Mouse (Mus musculus): ENCODE results near the gene Kcnt2. TPM values are rescaled to one million over a fixed set of nuclear protein-coding genes. Genes with fewer than 3 reads are reported as not detected.

Gene Kcnt2
- polyA plus RNA-seq, 1 experiment from 2014 or later = 0.63 TPM

DNA sequence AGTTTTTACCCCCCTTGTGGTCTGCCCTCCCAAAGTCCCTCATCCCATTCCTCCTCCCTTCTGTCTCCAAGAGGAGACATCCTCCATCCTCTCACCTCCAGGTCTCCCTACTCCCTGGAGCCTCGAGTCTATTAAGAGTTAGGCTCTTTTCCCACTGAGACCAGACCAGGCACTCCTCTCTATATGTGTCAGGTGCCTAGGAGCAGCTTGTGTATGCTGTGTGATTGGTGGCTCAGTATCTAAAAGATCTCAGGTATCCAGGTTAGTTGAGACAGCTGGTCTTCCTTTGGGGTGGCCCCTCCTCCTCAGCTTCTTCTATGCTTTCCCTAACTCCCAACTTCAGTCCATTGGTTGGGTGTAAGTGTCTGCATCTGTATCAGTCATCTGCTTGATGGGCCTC, 186.1 kb downstream of the Kcnt2 start:
- Histone ChIP-seq H3K4me2 (replicated peaks; ENCODE audit: low read depth) (no peak overlapping the region), H3K36me3 (ENCODE audit: control insufficient read depth, insufficient read depth) (no peaks in the 10 kb centered on the region), H3K9ac (ENCODE audit: low read depth, low read length) (no peak overlapping the region), H3K27ac (ENCODE audit: low read depth, low read length) (no peak overlapping the region), H3K27me3 (replicated peaks; ENCODE audit: control insufficient read depth, insufficient read depth, low read length) (no peaks in the 10 kb centered on the region), H3K4me3 (ENCODE audit: low read depth, low read length) (no peak overlapping the region), H3K4me1 (replicated peaks; ENCODE audit: control insufficient read depth, insufficient read depth, low read length) (no peaks in the 10 kb centered on the region), H3K9me3 (ENCODE audit: control insufficient read depth) (no peaks in the 10 kb centered on the region)
- ATAC-seq = no peak
- WGBS = 69% methylated on average over 1 of the region's 1 CpGs
- TF ChIP-seq CTCF (IDR thresholded peaks at IDR 0.05; ENCODE audit: low read depth) = no peak

GRCm38 (mm10) chr1:140434791-140435190, 188.8 kb downstream of the Kcnt2 start:
- WGBS = 84% methylated on average over 2 of the region's 2 CpGs
- no peak for TF ChIP-seq CTCF (IDR thresholded peaks at IDR 0.05; ENCODE audit: low read depth)

DNA sequence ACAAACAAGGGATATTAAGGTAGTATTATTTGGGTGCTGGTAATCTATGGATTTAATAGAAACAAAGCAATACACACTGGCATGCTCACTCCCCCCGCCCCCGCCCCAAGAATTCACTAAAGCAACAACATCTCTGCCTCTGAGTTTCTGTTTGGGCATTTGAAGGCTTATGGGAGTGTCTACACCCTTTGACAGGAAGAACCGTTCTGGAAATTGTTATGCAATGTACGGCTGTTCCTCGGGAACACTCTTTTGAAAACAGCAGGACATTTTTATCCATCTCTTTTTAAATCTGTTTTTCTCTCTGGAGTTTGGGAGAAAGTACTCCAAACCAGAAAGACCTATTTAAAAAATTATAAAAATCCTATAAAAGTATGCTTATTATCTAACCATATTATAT, 192.2 kb downstream of the Kcnt2 start:
- H3K4me1 ChIP-seq (replicated peaks; ENCODE audit: control insufficient read depth, insufficient read depth, low read length) = no peaks in the 10 kb centered on the region
- H3K4me3 ChIP-seq (ENCODE audit: low read depth, low read length) = no peak overlapping the region
- TF ChIP-seq CTCF (IDR thresholded peaks at IDR 0.05; ENCODE audit: low read depth) = no peak
- WGBS = 65% methylated on average over 5 of the region's 5 CpGs
- no peak for ATAC-seq
- no peaks in the 10 kb centered on the region for H3K27me3 ChIP-seq (replicated peaks; ENCODE audit: control insufficient read depth, insufficient read depth, low read length)
- H3K4me2 ChIP-seq (replicated peaks; ENCODE audit: low read depth) = no peak overlapping the region
- H3K9me3 ChIP-seq (ENCODE audit: control insufficient read depth) = no peaks in the 10 kb centered on the region
- no peak overlapping the region for H3K9ac ChIP-seq (ENCODE audit: low read depth, low read length)
- no peaks in the 10 kb centered on the region for H3K36me3 ChIP-seq (ENCODE audit: control insufficient read depth, insufficient read depth)
- no peak overlapping the region for H3K27ac ChIP-seq (ENCODE audit: low read depth, low read length)

More at GRCm38 (mm10) chr1:140434791-140435190, 188.8 kb downstream of the Kcnt2 start:
- no peaks in the 10 kb centered on the region for H3K27me3 ChIP-seq (replicated peaks; ENCODE audit: control insufficient read depth, insufficient read depth, low read length)
- H3K4me3 ChIP-seq (ENCODE audit: low read depth, low read length) = no peak overlapping the region
- H3K36me3 ChIP-seq (ENCODE audit: control insufficient read depth, insufficient read depth) = no peaks in the 10 kb centered on the region
- no peak for ATAC-seq
- H3K4me2 ChIP-seq (replicated peaks; ENCODE audit: low read depth) = no peak overlapping the region
- H3K9me3 ChIP-seq (ENCODE audit: control insufficient read depth) = no peaks in the 10 kb centered on the region
- no peaks in the 10 kb centered on the region for H3K4me1 ChIP-seq (replicated peaks; ENCODE audit: control insufficient read depth, insufficient read depth, low read length)
- no peak overlapping the region for H3K27ac ChIP-seq (ENCODE audit: low read depth, low read length)
- H3K9ac ChIP-seq (ENCODE audit: low read depth, low read length) = no peak overlapping the region

DNA sequence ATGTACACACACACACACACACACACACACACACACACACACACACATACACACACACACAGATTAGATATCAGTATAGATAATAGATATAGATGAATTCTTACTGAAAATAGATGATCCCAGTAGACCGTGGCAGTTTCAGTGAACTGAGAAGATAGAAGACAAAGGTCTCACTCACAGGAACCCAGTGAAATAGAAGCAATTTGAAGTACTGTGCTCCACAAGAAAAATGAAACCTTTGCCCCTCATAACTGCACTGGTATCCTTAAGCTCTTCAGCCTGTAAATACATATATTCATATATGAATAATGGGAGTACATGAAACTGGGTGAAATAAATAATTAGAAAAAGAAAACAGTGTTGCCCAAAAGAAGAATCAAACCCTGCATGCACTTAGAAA, 197.9 kb downstream of the Kcnt2 start:
- Histone ChIP-seq H3K4me3 (ENCODE audit: low read depth, low read length) (no peak overlapping the region), H3K4me2 (replicated peaks; ENCODE audit: low read depth) (no peak overlapping the region), H3K27ac (ENCODE audit: low read depth, low read length) (no peak overlapping the region), H3K9ac (ENCODE audit: low read depth, low read length) (no peak overlapping the region), H3K27me3 (replicated peaks; ENCODE audit: control insufficient read depth, insufficient read depth, low read length) (no peaks in the 10 kb centered on the region), H3K9me3 (ENCODE audit: control insufficient read depth) (no peaks in the 10 kb centered on the region), H3K4me1 (replicated peaks; ENCODE audit: control insufficient read depth, insufficient read depth, low read length) (no peaks in the 10 kb centered on the region), H3K36me3 (ENCODE audit: control insufficient read depth, insufficient read depth) (no peaks in the 10 kb centered on the region)
- TF ChIP-seq CTCF (IDR thresholded peaks at IDR 0.05; ENCODE audit: low read depth) = no peak
- no peak for ATAC-seq
- 32% methylated on average over 1 of the region's 1 CpGs for WGBS

GRCm38 (mm10) chr1:140444394-140444793, 198.4 kb downstream of the Kcnt2 start:
- Histone ChIP-seq H3K9me3 (ENCODE audit: control insufficient read depth) (no peaks in the 10 kb centered on the region), H3K4me3 (ENCODE audit: low read depth, low read length) (no peak overlapping the region), H3K9ac (ENCODE audit: low read depth, low read length) (no peak overlapping the region), H3K27ac (ENCODE audit: low read depth, low read length) (no peak overlapping the region), H3K4me1 (replicated peaks; ENCODE audit: control insufficient read depth, insufficient read depth, low read length) (no peaks in the 10 kb centered on the region), H3K4me2 (replicated peaks; ENCODE audit: low read depth) (no peak overlapping the region), H3K27me3 (replicated peaks; ENCODE audit: control insufficient read depth, insufficient read depth, low read length) (no peaks in the 10 kb centered on the region), H3K36me3 (ENCODE audit: control insufficient read depth, insufficient read depth) (no peaks in the 10 kb centered on the region)
- no peak for TF ChIP-seq CTCF (IDR thresholded peaks at IDR 0.05; ENCODE audit: low read depth)
- 43% methylated on average over 5 of the region's 5 CpGs for WGBS
- peak; percentile 43; the same call in 1 of the 2 replicates for ATAC-seq

DNA sequence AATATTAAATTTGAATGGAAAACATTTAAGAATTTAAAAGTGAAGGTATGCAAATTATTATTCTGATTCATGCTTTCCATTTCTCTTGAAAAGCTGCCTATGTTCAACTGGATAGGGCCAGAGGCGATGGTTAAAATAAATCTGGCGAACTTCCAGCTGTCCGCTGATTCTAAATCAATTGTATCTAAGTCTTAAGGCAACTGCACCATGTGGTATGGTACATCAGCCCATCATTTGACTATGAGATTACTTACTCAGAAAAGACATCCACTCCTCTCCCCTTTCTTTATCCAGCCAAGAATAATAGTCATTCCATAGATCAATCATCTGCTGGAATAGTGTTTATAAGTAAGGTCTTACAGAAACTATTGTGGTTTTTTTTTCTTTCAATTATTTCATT, 205.5 kb downstream of the Kcnt2 start:
- no peak overlapping the region for H3K4me3 ChIP-seq (ENCODE audit: low read depth, low read length)
- no peak overlapping the region for H3K9ac ChIP-seq (ENCODE audit: low read depth, low read length)
- no peaks in the 10 kb centered on the region for H3K4me1 ChIP-seq (replicated peaks; ENCODE audit: control insufficient read depth, insufficient read depth, low read length)
- no peaks in the 10 kb centered on the region for H3K9me3 ChIP-seq (ENCODE audit: control insufficient read depth)
- TF ChIP-seq CTCF (IDR thresholded peaks at IDR 0.05; ENCODE audit: low read depth) = no peak
- H3K27me3 ChIP-seq (replicated peaks; ENCODE audit: control insufficient read depth, insufficient read depth, low read length) = no peaks in the 10 kb centered on the region
- H3K36me3 ChIP-seq (ENCODE audit: control insufficient read depth, insufficient read depth) = no peaks in the 10 kb centered on the region
- no peak overlapping the region for H3K27ac ChIP-seq (ENCODE audit: low read depth, low read length)
- H3K4me2 ChIP-seq (replicated peaks; ENCODE audit: low read depth) = no peak overlapping the region
- 82% methylated on average over 3 of the region's 3 CpGs for WGBS
- ATAC-seq = no peak

DNA sequence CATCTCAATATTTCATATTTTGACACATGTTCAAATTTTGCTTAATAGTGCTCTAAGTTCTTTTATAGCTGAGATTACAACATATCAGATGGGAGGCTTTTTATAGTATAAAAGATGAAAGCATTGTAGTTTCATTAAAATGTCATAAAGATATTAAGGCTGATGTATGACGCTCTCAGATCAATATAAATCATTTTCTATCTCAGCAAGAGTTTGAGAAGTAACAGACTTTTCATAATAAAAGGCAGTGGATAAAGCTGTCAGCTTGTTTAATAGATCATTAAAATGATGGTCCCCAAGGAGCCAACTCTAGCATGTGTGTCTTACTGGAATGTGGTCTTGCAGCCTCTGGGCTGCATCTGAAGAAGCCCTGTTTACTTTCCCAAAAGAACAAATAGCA, 206.0 kb downstream of the Kcnt2 start:
- H3K4me1 ChIP-seq (replicated peaks; ENCODE audit: control insufficient read depth, insufficient read depth, low read length) = no peaks in the 10 kb centered on the region
- WGBS = 42% methylated on average over 1 of the region's 1 CpGs
- H3K4me2 ChIP-seq (replicated peaks; ENCODE audit: low read depth) = no peak overlapping the region
- H3K27me3 ChIP-seq (replicated peaks; ENCODE audit: control insufficient read depth, insufficient read depth, low read length) = no peaks in the 10 kb centered on the region
- no peak overlapping the region for H3K4me3 ChIP-seq (ENCODE audit: low read depth, low read length)
- no peak overlapping the region for H3K27ac ChIP-seq (ENCODE audit: low read depth, low read length)
- H3K9ac ChIP-seq (ENCODE audit: low read depth, low read length) = no peak overlapping the region
- ATAC-seq = no peak
- H3K36me3 ChIP-seq (ENCODE audit: control insufficient read depth, insufficient read depth) = no peaks in the 10 kb centered on the region
- no peak for TF ChIP-seq CTCF (IDR thresholded peaks at IDR 0.05; ENCODE audit: low read depth)
- H3K9me3 ChIP-seq (ENCODE audit: control insufficient read depth) = no peaks in the 10 kb centered on the region

Measured in intestine, postnatal 0 days (tissue).